Mouse (Mus musculus): ENCODE measurements around the gene Sdk2.

GRCm38 (mm10) chr11:113760476-113760875, 306.4 kb downstream of the Sdk2 start:
- TF ChIP-seq POLR2A (IDR thresholded peaks at IDR 0.05; ENCODE audit: extremely low read depth, insufficient read depth, low read length) = no peak
- TF ChIP-seq CTCF (IDR thresholded peaks at IDR 0.05; ENCODE audit: extremely low read depth, insufficient read depth, low read length) = no peak

Data from cortical plate, adult 2 months (tissue).